Mouse (Mus musculus) lung, postnatal 0 days (tissue): Measurements from ENCODE around the gene Canx. TPM values are rescaled to one million over a fixed set of nuclear protein-coding genes. Genes with fewer than 3 reads are reported as not detected.

ENCODE experiments used
- ATAC-seq: fragments of 200-750 bp; cut with Nextera tagmentation; 2 replicates; pipeline ENCODE4 v1.8.0; 2017; ENCODE audit warnings: moderate library complexity
- DNase-seq: peaks from one replicate; pipeline ENCODE4 v3.0.0-alpha.2; 2016; ENCODE audit warnings: low spot score
- H3K27ac ChIP-seq: fragments of 300-500 bp; sonication (generic); 2 replicates; pipeline ENCODE4 v1.5.1; 2014; ENCODE audit warnings: antibody characterized with exemption, mild to moderate bottlenecking, low read length, mixed read lengths
- H3K27me3 ChIP-seq: fragments of 300-500 bp; sonication (generic); replicated peaks from 2 replicates; pipeline ENCODE4 v1.6.1; 2014; ENCODE audit warnings: low read length, mixed read lengths; ENCODE audit not compliant: insufficient read depth
- H3K36me3 ChIP-seq: fragments of 300-500 bp; sonication (generic); 2 replicates; pipeline ENCODE4 v1.6.1; 2014; ENCODE audit warnings: low read length, mixed read lengths; ENCODE audit not compliant: insufficient read depth
- H3K4me1 ChIP-seq: fragments of 300-500 bp; sonication (generic); 2 replicates; pipeline ENCODE4 v1.6.1; 2014; ENCODE audit warnings: antibody characterized with exemption, low read depth, low read length, mixed read lengths; ENCODE audit not compliant: insufficient read depth
- H3K4me2 ChIP-seq: fragments of 300-500 bp; sonication (generic); replicated peaks from 2 replicates; pipeline ENCODE4 v1.6.1; 2014; ENCODE audit warnings: low read depth, mild to moderate bottlenecking, low read length, moderate library complexity, mixed read lengths
- H3K4me3 ChIP-seq: fragments of 300-500 bp; sonication (generic); 2 replicates; pipeline ENCODE4 v1.5.1; 2014; ENCODE audit warnings: low read depth, low read length
- H3K9ac ChIP-seq: fragments of 300-500 bp; sonication (generic); replicated peaks from 2 replicates; pipeline ENCODE4 v1.6.1; 2014; ENCODE audit warnings: low read depth, mild to moderate bottlenecking
- H3K9me3 ChIP-seq: fragments of 300-500 bp; sonication (generic); 2 replicates; pipeline ENCODE4 v1.6.1; 2016; ENCODE audit warnings: low read length, mixed read lengths
- CTCF ChIP-seq: IDR thresholded peaks from 2 replicates; pipeline ENCODE4 v1.5.1; 2016; ENCODE audit warnings: antibody characterized with exemption, mild to moderate bottlenecking
- EP300 ChIP-seq: IDR thresholded peaks from 2 replicates; pipeline ENCODE4 v1.6.1; 2016; ENCODE audit warnings: antibody characterized with exemption, mild to moderate bottlenecking, control low read depth
- WGBS: fragments of 180-500 bp; shearing (Covaris S2); extraction: QIAGEN DNeasy Blood & Tissue Kit; methylation state at CpG from one replicate; pipeline ENCODE4 v1.1.7; 2014; 5-methylcytosine and 5-hydroxymethylcytosine counted together
- polyA plus RNA-seq: library from polyadenylated mRNA; unstranded; fragments of >200 nt; fragmentation: Nextera tagmentation; extraction: Ambion mirVana; gene quantifications from 2 replicates; pipeline ENCODE4 v1.2.1, GENCODE M21; 2015

The Canx gene
- polyA plus RNA-seq: 168 and 186 TPM in 2 replicates

- H3K36me3 ChIP-seq: no peaks in the 10 kb centered on the region
- DNase-seq (peak; percentile 99), ATAC-seq (peak; percentile 98)
- H3K27ac ChIP-seq: peak within 1 kb of the TSS; percentile 93
- H3K27me3 ChIP-seq: no peaks in the 10 kb centered on the region
- WGBS: under 1% methylated on average over 63 of the region's 64 CpGs
- TF ChIP-seq EP300: peak; percentile 41; the same call in 1 of the 2 replicates
- peak; percentile 34; the same call in 1 of the 2 replicates for TF ChIP-seq CTCF
- H3K4me1 ChIP-seq: peaks cover 11% of the 10 kb centered on the region; the same call in 1 of the 2 replicates
- no peaks in the 10 kb centered on the region for H3K9me3 ChIP-seq
- peak within 1 kb of the TSS; percentile 90 for H3K4me3 ChIP-seq
- H3K9ac ChIP-seq: peak within 1 kb of the TSS; percentile 89
- H3K4me2 ChIP-seq: peak within 1 kb of the TSS; percentile 73
These were observed at the start of gene Canx for GRCm38 (mm10) chr11:50325496-50326301. TSS of gene Canx (minus strand) at chr11:50325673.

- Histone ChIP-seq H3K27me3 (no peaks in the 10 kb centered on the region), H3K4me2 (no peak overlapping the region), H3K36me3 (no peaks in the 10 kb centered on the region), H3K27ac (no peak overlapping the region), H3K9me3 (no peaks in the 10 kb centered on the region), H3K4me1 (peaks cover 1% of the 10 kb centered on the region; the same call in 1 of the 2 replicates), H3K4me3 (no peak overlapping the region), H3K9ac (no peak overlapping the region)
- DNase-seq: no peak
- TF ChIP-seq CTCF (no peak), EP300 (no peak)
- 84% methylated on average over 13 of the region's 13 CpGs for WGBS
- no peak for ATAC-seq
These were observed 49.0 kb upstream of the Canx start for GRCm38 (mm10) chr11:50374286-50375015.

- H3K27ac ChIP-seq: no peak overlapping the region
- no peaks in the 10 kb centered on the region for H3K4me1 ChIP-seq
- ATAC-seq: no peak
- no peak overlapping the region for H3K9ac ChIP-seq
- no peak for DNase-seq
- TF ChIP-seq CTCF (no peak), EP300 (no peak)
- no peaks in the 10 kb centered on the region for H3K27me3 ChIP-seq
- no peaks in the 10 kb centered on the region for H3K9me3 ChIP-seq
- WGBS: 89% methylated on average over 1 of the region's 1 CpGs
- no peak overlapping the region for H3K4me3 ChIP-seq
- H3K4me2 ChIP-seq: no peak overlapping the region
- H3K36me3 ChIP-seq: no peaks in the 10 kb centered on the region
These were observed 48.1 kb upstream of the Canx start for GRCm38 (mm10) chr11:50373621-50374020.

GRCm38 (mm10) chr11:50373086-50373485, 47.6 kb upstream of the Canx start:
- Histone ChIP-seq H3K4me2 (no peak overlapping the region), H3K27ac (no peak overlapping the region), H3K9ac (no peak overlapping the region), H3K4me1 (no peaks in the 10 kb centered on the region), H3K27me3 (no peaks in the 10 kb centered on the region), H3K36me3 (no peaks in the 10 kb centered on the region), H3K9me3 (no peaks in the 10 kb centered on the region), H3K4me3 (no peak overlapping the region)
- ATAC-seq: no peak
- DNase-seq: no peak
- TF ChIP-seq EP300 (no peak), CTCF (no peak)

- DNase-seq: no peak
- H3K4me2 ChIP-seq: no peak overlapping the region; the same call in 1 of the 2 replicates
- no peak overlapping the region; the same call in 1 of the 2 replicates for H3K9ac ChIP-seq
- 97% methylated on average over 1 of the region's 1 CpGs for WGBS
- H3K4me1 ChIP-seq: no peaks in the 10 kb centered on the region
- H3K9me3 ChIP-seq: no peaks in the 10 kb centered on the region
- no peaks in the 10 kb centered on the region for H3K27me3 ChIP-seq
- no peak overlapping the region for H3K27ac ChIP-seq
- TF ChIP-seq EP300 (no peak), CTCF (no peak)
- ATAC-seq: no peak
- H3K36me3 ChIP-seq: no peaks in the 10 kb centered on the region
- no peak overlapping the region for H3K4me3 ChIP-seq
These were observed 46.4 kb upstream of the Canx start for GRCm38 (mm10) chr11:50371911-50372310.

- ATAC-seq (peak; percentile 65), DNase-seq (peak; percentile 82)
- Histone ChIP-seq H3K36me3 (no peaks in the 10 kb centered on the region), H3K4me2 (peak overlapping the region; percentile 67), H3K4me3 (peak overlapping the region; percentile 16; the same call in 1 of the 2 replicates), H3K27ac (no peak overlapping the region), H3K9me3 (no peaks in the 10 kb centered on the region), H3K27me3 (no peaks in the 10 kb centered on the region), H3K4me1 (no peaks in the 10 kb centered on the region), H3K9ac (peak overlapping the region; percentile 29; the same call in 1 of the 2 replicates)
- WGBS: 2% methylated on average over 18 of the region's 18 CpGs
- TF ChIP-seq CTCF (peak; percentile 67), EP300 (no peak)
These were observed 45.9 kb upstream of the Canx start for GRCm38 (mm10) chr11:50371399-50371841.
